Mouse (Mus musculus): ENCODE results near the gene Pde4dip.

Gene Pde4dip

GRCm38 (mm10) chr3:97844163-97844820, 44.2 kb downstream of the Pde4dip start:
- DNase-seq (ENCODE audit: low read depth), result no peak

- DNase-seq (ENCODE audit: low read depth), result no peak
Observed at GRCm38 (mm10) chr3:97842641-97843040, 45.9 kb downstream of the Pde4dip start.

GRCm38 (mm10) chr3:97840439-97840838, 48.1 kb downstream of the Pde4dip start:
- DNase-seq (ENCODE audit: low read depth), result peak; percentile 2

GRCm38 (mm10) chr3:97835888-97836287, 52.6 kb downstream of the Pde4dip start:
- no peak for DNase-seq (ENCODE audit: low read depth)

- no peak for DNase-seq (ENCODE audit: low read depth)
Observed at GRCm38 (mm10) chr3:97834625-97835024, 53.9 kb downstream of the Pde4dip start.

- DNase-seq (ENCODE audit: low read depth), result no peak
Observed at GRCm38 (mm10) chr3:97831564-97832320, 56.8 kb downstream of the Pde4dip start.

- DNase-seq (ENCODE audit: low read depth), result no peak
Observed at GRCm38 (mm10) chr3:97830622-97831021, 57.9 kb downstream of the Pde4dip start.

- no peak for DNase-seq (ENCODE audit: low read depth)
Observed at GRCm38 (mm10) chr3:97830122-97830521, 58.4 kb downstream of the Pde4dip start.

GRCm38 (mm10) chr3:97828286-97828685, 60.2 kb downstream of the Pde4dip start:
- DNase-seq (ENCODE audit: low read depth), result no peak

GRCm38 (mm10) chr3:97825246-97825645, 63.3 kb downstream of the Pde4dip start:
- no peak for DNase-seq (ENCODE audit: low read depth)

GRCm38 (mm10) chr3:97824744-97825143, 63.8 kb downstream of the Pde4dip start:
- DNase-seq (ENCODE audit: low read depth), result no peak

GRCm38 (mm10) chr3:97824011-97824711, 64.3 kb downstream of the Pde4dip start:
- peak; percentile 5 for DNase-seq (ENCODE audit: low read depth)

GRCm38 (mm10) chr3:97823438-97823837, 65.1 kb downstream of the Pde4dip start:
- no peak for DNase-seq (ENCODE audit: low read depth)

- no peak for DNase-seq (ENCODE audit: low read depth)
Observed at GRCm38 (mm10) chr3:97819050-97819449, 69.5 kb downstream of the Pde4dip start.

GRCm38 (mm10) chr3:97818383-97818982, 70.0 kb downstream of the Pde4dip start:
- no peak for DNase-seq (ENCODE audit: low read depth)

- DNase-seq (ENCODE audit: low read depth), result no peak
Observed at GRCm38 (mm10) chr3:97811651-97812399, 76.7 kb downstream of the Pde4dip start.

- no peak for DNase-seq (ENCODE audit: low read depth)
Observed at GRCm38 (mm10) chr3:97811158-97811557, 77.3 kb downstream of the Pde4dip start.

- DNase-seq (ENCODE audit: low read depth), result no peak
Observed at GRCm38 (mm10) chr3:97810334-97810733, 78.2 kb downstream of the Pde4dip start.

- DNase-seq (ENCODE audit: low read depth), result no peak
Observed at GRCm38 (mm10) chr3:97805559-97805958, 82.9 kb downstream of the Pde4dip start.

- no peak for DNase-seq (ENCODE audit: low read depth)
Observed at GRCm38 (mm10) chr3:97803675-97804074, 84.8 kb downstream of the Pde4dip start.

GRCm38 (mm10) chr3:97802927-97803326, 85.6 kb downstream of the Pde4dip start:
- DNase-seq (ENCODE audit: low read depth), result no peak

- no peak for DNase-seq (ENCODE audit: low read depth)
Observed at GRCm38 (mm10) chr3:97802297-97802696, 86.2 kb downstream of the Pde4dip start.
